Mouse (Mus musculus) heart, postnatal 10 days (tissue): ENCODE measurements around the gene Gemin4. TPM values are rescaled to one million over a fixed set of nuclear protein-coding genes. Genes with fewer than 3 reads are reported as not detected.
A peak's percentile ranks its signal among the peaks of the same experiment; 100 is the strongest.

Experiments
- DNase-seq, 2 experiments: peaks; one replicate each; pipeline ENCODE4 v3.0.0; 2021
- intact Hi-C: fragments of 180-260 bp; cut with DNase I; formaldehyde crosslinking; loops from one replicate; pipeline ENCODE4 v1.15.1; 2025
- total RNA-seq, 2 experiments: library from RNA; stranded (reverse); gene quantifications; 2 replicates each; pipeline ENCODE4 v1.2.3; 2021

The Gemin4 gene
- 1 to 10 TPM; 3.1 to 5.9 TPM for total RNA-seq

- intact Hi-C loops = loop anchor here (1.0 to 5.0 kb wide), 2 partner anchors 38 to 435 kb away; partner anchors contain the start of genes Fam57a and Vps53
- peak; percentile 97 to 98 for DNase-seq
Observed at GRCm38 (mm10) chr11:76217390-76217800, at the start of gene Gemin4, which contains the start of gene Dbil5. Gene Gemin4, minus strand, starts transcription at chr11:76217664. Gene Dbil5, plus strand, starts transcription at chr11:76217608.

GRCm38 (mm10) chr11:76262611-76263351 lies 45.3 kb upstream of the Gemin4 start:
- intact Hi-C loops = no loop called here
- DNase-seq = no peak

- DNase-seq = no peak
- intact Hi-C loops = no loop called here
Observed at GRCm38 (mm10) chr11:76261224-76261623, 43.8 kb upstream of the Gemin4 start.

GRCm38 (mm10) chr11:76260208-76261050 lies 43.0 kb upstream of the Gemin4 start:
- intact Hi-C loops = no loop called here
- DNase-seq = no peak

- intact Hi-C loops = no loop called here
- no peak for DNase-seq
Observed at GRCm38 (mm10) chr11:76258511-76258910, 41.0 kb upstream of the Gemin4 start.

GRCm38 (mm10) chr11:76257386-76257785 lies 39.9 kb upstream of the Gemin4 start:
- DNase-seq = no peak
- intact Hi-C loops = no loop called here

GRCm38 (mm10) chr11:76256129-76256528 lies 38.7 kb upstream of the Gemin4 start:
- DNase-seq = no peak
- intact Hi-C loops = no loop called here

- intact Hi-C loops = no loop called here
- peak in 1 of 2 experiments; percentile 32 for DNase-seq
Observed at GRCm38 (mm10) chr11:76255431-76256001, 38.1 kb upstream of the Gemin4 start.

- intact Hi-C loops = loop anchor here (1.0 to 5.0 kb wide), 2 partner anchors 152 to 198 kb away; partner anchors contain the start of gene Timm22
- DNase-seq = peak in 1 of 2 experiments; percentile 35
Observed at GRCm38 (mm10) chr11:76253918-76254264, 36.4 kb upstream of the Gemin4 start.

GRCm38 (mm10) chr11:76253145-76253917 lies 35.9 kb upstream of the Gemin4 start:
- intact Hi-C loops = loop anchor here (1.0 to 5.0 kb wide), 2 partner anchors 153 to 199 kb away; partner anchors contain the start of gene Timm22
- peak; percentile 90 to 94 for DNase-seq

GRCm38 (mm10) chr11:76252036-76252435 lies 34.6 kb upstream of the Gemin4 start:
- intact Hi-C loops = loop anchor here (5.0 kb wide), 1 partner anchor 200 kb away; no protein-coding TSS in a partner anchor
- no peak for DNase-seq

GRCm38 (mm10) chr11:76247239-76247638 lies 29.8 kb upstream of the Gemin4 start:
- intact Hi-C loops = no loop called here
- DNase-seq = no peak

- no peak for DNase-seq
- intact Hi-C loops = no loop called here
Observed at GRCm38 (mm10) chr11:76246439-76246838, 29.0 kb upstream of the Gemin4 start.

- intact Hi-C loops = no loop called here
- DNase-seq = peak in 1 of 2 experiments; percentile 23
Observed at GRCm38 (mm10) chr11:76243811-76244546, 26.5 kb upstream of the Gemin4 start.

GRCm38 (mm10) chr11:76242901-76243810 lies 25.7 kb upstream of the Gemin4 start, which contains the start of the genes Mrm3 and Glod4:
Gene Mrm3, plus strand, starts transcription at chr11:76243715.
Gene Glod4, minus strand, starts transcription at chr11:76243725.
- DNase-seq = peak; percentile 94 to 97
- intact Hi-C loops = no loop called here

GRCm38 (mm10) chr11:76239750-76240149 lies 22.3 kb upstream of the Gemin4 start:
- no peak for DNase-seq
- intact Hi-C loops = no loop called here

GRCm38 (mm10) chr11:76236136-76236535 lies 18.7 kb upstream of the Gemin4 start:
- intact Hi-C loops = no loop called here

GRCm38 (mm10) chr11:76225051-76225450 lies 7.6 kb upstream of the Gemin4 start:
- intact Hi-C loops = no loop called here

More at GRCm38 (mm10) chr11:76236136-76236535, 18.7 kb upstream of the Gemin4 start:
- no peak for DNase-seq

More at GRCm38 (mm10) chr11:76225051-76225450, 7.6 kb upstream of the Gemin4 start:
- no peak for DNase-seq
